Mouse (Mus musculus) spleen, postnatal 10 days (tissue): Measurements from ENCODE around the gene Sys1.

Experiments used
- DNase-seq, 2 experiments: peaks; one replicate each; pipeline ENCODE4 v3.0.0; 2021 to 2022; ENCODE audit warnings: low spot score in 2 of 2

Sys1 gene

GRCm38 (mm10) chr2:164453047-164453757, 3.6 kb upstream of the Sys1 start:
- no peak for DNase-seq

GRCm38 (mm10) chr2:164453887-164454500, 2.8 kb upstream of the Sys1 start:
- no peak for DNase-seq

GRCm38 (mm10) chr2:164454846-164455245, 1.9 kb upstream of the Sys1 start:
- no peak for DNase-seq

GRCm38 (mm10) chr2:164455421-164456190, 1.2 kb upstream of the Sys1 start:
- no peak for DNase-seq

- no peak for DNase-seq
These were observed 351 bp upstream of the Sys1 start for GRCm38 (mm10) chr2:164456413-164456812.

- DNase-seq: no peak
These were observed 1.2 kb downstream of the Sys1 start for GRCm38 (mm10) chr2:164457942-164458341.

- DNase-seq: no peak
These were observed 1.8 kb downstream of the Sys1 start for GRCm38 (mm10) chr2:164458535-164458934.

GRCm38 (mm10) chr2:164460745-164461551, 4.2 kb downstream of the Sys1 start, which contains the start of gene Gm20458:
Gene Gm20458, plus strand, starts transcription at chr2:164460967.
- peak; percentile 80 to 92 for DNase-seq

- DNase-seq: no peak
These were observed 8.4 kb downstream of the Sys1 start for GRCm38 (mm10) chr2:164465161-164465560.

- DNase-seq: no peak
These were observed 10.0 kb downstream of the Sys1 start for GRCm38 (mm10) chr2:164466787-164467186.

- DNase-seq: peak in 1 of 2 experiments; percentile 66
These were observed 13.5 kb downstream of the Sys1 start for GRCm38 (mm10) chr2:164470254-164470653.

- DNase-seq: no peak
These were observed 16.9 kb downstream of the Sys1 start, which contains the start of gene Trp53tg5 for GRCm38 (mm10) chr2:164473624-164474023. Gene Trp53tg5, minus strand, starts transcription at chr2:164473724.

- peak in 1 of 2 experiments; percentile 27 for DNase-seq
These were observed 29.0 kb downstream of the Sys1 start, which contains the start of gene Dbndd2 for GRCm38 (mm10) chr2:164485681-164486257. Gene Dbndd2, plus strand, starts transcription at chr2:164486106.

- DNase-seq: peak in 1 of 2 experiments; percentile 33
These were observed 29.7 kb downstream of the Sys1 start for GRCm38 (mm10) chr2:164486258-164487114.

GRCm38 (mm10) chr2:164487115-164487527, 30.4 kb downstream of the Sys1 start:
- DNase-seq: no peak

GRCm38 (mm10) chr2:164487812-164488211, 31.0 kb downstream of the Sys1 start:
- DNase-seq: no peak

- no peak for DNase-seq
These were observed 37.4 kb downstream of the Sys1 start for GRCm38 (mm10) chr2:164494126-164494525.

- no peak for DNase-seq
These were observed 39.6 kb downstream of the Sys1 start for GRCm38 (mm10) chr2:164496331-164496730.

GRCm38 (mm10) chr2:164496847-164497690, 40.3 kb downstream of the Sys1 start, which contains the start of gene Pigt:
Gene Pigt, plus strand, starts transcription at chr2:164497520.
- DNase-seq: peak; percentile 74 to 88
